Mouse (Mus musculus): Measurements from ENCODE around the gene Crtc2. TPM values are rescaled to one million over a fixed set of nuclear protein-coding genes. Genes with fewer than 3 reads are reported as not detected.
"Not testable (repeated sequence)": the region's sequence is repeated elsewhere in the genome, so short reads cannot be mapped to it uniquely, and the experiment has no call there.

Crtc2 gene
- polyA plus RNA-seq, 1 experiment from 2014 or later: 21.1 TPM

- H3K4me1 ChIP-seq: no peaks in the 10 kb centered on the region
- no peak for ATAC-seq (replicated peaks)
- no peak overlapping the region for H3K4me3 ChIP-seq
- H3K27me3 ChIP-seq: no peaks in the 10 kb centered on the region
- H3K9ac ChIP-seq (replicated peaks): no peak overlapping the region
- 47% methylated on average over 16 of the region's 16 CpGs for WGBS
- H3K9me3 ChIP-seq: no peaks in the 10 kb centered on the region
- no peak overlapping the region for H3K27ac ChIP-seq (replicated peaks)
- peaks cover 27% of the 10 kb centered on the region for H3K36me3 ChIP-seq
- H3K4me2 ChIP-seq (replicated peaks): no peak overlapping the region
Observed at GRCm38 (mm10) chr3:90276858-90277257, 22.9 kb downstream of the Crtc2 start.

- Histone ChIP-seq H3K4me3 (no peak overlapping the region), H3K27ac (replicated peaks) (no peak overlapping the region), H3K4me2 (replicated peaks) (no peak overlapping the region), H3K36me3 (peaks cover 27% of the 10 kb centered on the region), H3K9ac (replicated peaks) (no peak overlapping the region), H3K9me3 (no peaks in the 10 kb centered on the region), H3K27me3 (no peaks in the 10 kb centered on the region), H3K4me1 (no peaks in the 10 kb centered on the region)
- WGBS: 89% methylated on average over 9 of the region's 9 CpGs
- ATAC-seq (replicated peaks): no peak
Observed at GRCm38 (mm10) chr3:90277793-90278192, 23.8 kb downstream of the Crtc2 start.

- no peak for ATAC-seq (replicated peaks)
- H3K4me3 ChIP-seq: no peak overlapping the region
- WGBS: 94% methylated on average over 10 of the region's 10 CpGs
- H3K4me1 ChIP-seq: no peaks in the 10 kb centered on the region
- H3K4me2 ChIP-seq (replicated peaks): no peak overlapping the region
- no peaks in the 10 kb centered on the region for H3K27me3 ChIP-seq
- no peak overlapping the region for H3K27ac ChIP-seq (replicated peaks)
- H3K36me3 ChIP-seq: peaks cover 27% of the 10 kb centered on the region
- H3K9ac ChIP-seq (replicated peaks): no peak overlapping the region
- H3K9me3 ChIP-seq: no peaks in the 10 kb centered on the region
Observed at GRCm38 (mm10) chr3:90278211-90278610, 24.2 kb downstream of the Crtc2 start.

- Histone ChIP-seq H3K27ac (replicated peaks) (no peak overlapping the region), H3K4me1 (no peaks in the 10 kb centered on the region), H3K36me3 (peaks cover 27% of the 10 kb centered on the region), H3K27me3 (no peaks in the 10 kb centered on the region), H3K4me3 (no peak overlapping the region), H3K9ac (replicated peaks) (no peak overlapping the region), H3K9me3 (no peaks in the 10 kb centered on the region), H3K4me2 (replicated peaks) (no peak overlapping the region)
- 94% methylated on average over 9 of the region's 9 CpGs for WGBS
- ATAC-seq (replicated peaks): no peak
Observed at GRCm38 (mm10) chr3:90279216-90279615, 25.3 kb downstream of the Crtc2 start.

- WGBS: 93% methylated on average over 7 of the region's 7 CpGs
- Histone ChIP-seq H3K4me1 (no peaks in the 10 kb centered on the region), H3K4me2 (replicated peaks) (no peak overlapping the region), H3K9ac (replicated peaks) (no peak overlapping the region), H3K36me3 (peaks cover 27% of the 10 kb centered on the region), H3K27me3 (no peaks in the 10 kb centered on the region), H3K4me3 (no peak overlapping the region), H3K27ac (replicated peaks) (no peak overlapping the region), H3K9me3 (no peaks in the 10 kb centered on the region)
- ATAC-seq (replicated peaks): no peak
Observed at GRCm38 (mm10) chr3:90279743-90280142, 25.8 kb downstream of the Crtc2 start.

- peaks cover 27% of the 10 kb centered on the region for H3K36me3 ChIP-seq
- no peak overlapping the region for H3K4me2 ChIP-seq (replicated peaks)
- ATAC-seq (replicated peaks): no peak
- no peaks in the 10 kb centered on the region for H3K4me1 ChIP-seq
- no peak overlapping the region for H3K27ac ChIP-seq (replicated peaks)
- no peak overlapping the region for H3K9ac ChIP-seq (replicated peaks)
- H3K4me3 ChIP-seq: no peak overlapping the region
- no peaks in the 10 kb centered on the region for H3K27me3 ChIP-seq
- WGBS: 88% methylated on average over 9 of the region's 9 CpGs
- H3K9me3 ChIP-seq: no peaks in the 10 kb centered on the region
Observed at GRCm38 (mm10) chr3:90280708-90281107, 26.7 kb downstream of the Crtc2 start.

- Histone ChIP-seq H3K9ac (replicated peaks) (no peak overlapping the region), H3K27ac (replicated peaks) (no peak overlapping the region), H3K9me3 (no peaks in the 10 kb centered on the region), H3K4me2 (replicated peaks) (no peak overlapping the region), H3K4me1 (no peaks in the 10 kb centered on the region), H3K36me3 (peaks cover 13% of the 10 kb centered on the region), H3K27me3 (no peaks in the 10 kb centered on the region), H3K4me3 (no peak overlapping the region)
- no peak for ATAC-seq (replicated peaks)
- WGBS: 96% methylated on average over 2 of the region's 2 CpGs
Observed at GRCm38 (mm10) chr3:90284150-90284549, 30.2 kb downstream of the Crtc2 start.

- H3K4me2 ChIP-seq (replicated peaks); H3K27ac ChIP-seq (replicated peaks); H3K9me3 ChIP-seq; H3K36me3 ChIP-seq; H3K27me3 ChIP-seq; ATAC-seq (replicated peaks); H3K9ac ChIP-seq (replicated peaks); H3K4me3 ChIP-seq: not testable (repeated sequence)
- H3K4me1 ChIP-seq: peaks cover 11% of the 10 kb centered on the region
- WGBS: 77% methylated on average over 3 of the region's 3 CpGs
Observed at GRCm38 (mm10) chr3:90289403-90289802, 35.4 kb downstream of the Crtc2 start.

- Histone ChIP-seq H3K36me3 (no peaks in the 10 kb centered on the region), H3K9ac (replicated peaks) (no peak overlapping the region), H3K27me3 (no peaks in the 10 kb centered on the region), H3K9me3 (no peaks in the 10 kb centered on the region), H3K4me3 (no peak overlapping the region), H3K27ac (replicated peaks) (no peak overlapping the region), H3K4me1 (peaks cover 23% of the 10 kb centered on the region), H3K4me2 (replicated peaks) (no peak overlapping the region)
- WGBS: 84% methylated on average over 1 of the region's 1 CpGs
- no peak for ATAC-seq (replicated peaks)
Observed at GRCm38 (mm10) chr3:90290602-90291001, 36.6 kb downstream of the Crtc2 start.

GRCm38 (mm10) chr3:90291982-90292344, 38.0 kb downstream of the Crtc2 start:
- H3K9me3 ChIP-seq: no peaks in the 10 kb centered on the region
- no peak for ATAC-seq (replicated peaks)
- H3K4me3 ChIP-seq: peak overlapping the region; percentile 84
- 37% methylated on average over 2 of the region's 2 CpGs for WGBS
- no peaks in the 10 kb centered on the region for H3K36me3 ChIP-seq
- H3K9ac ChIP-seq (replicated peaks): peak overlapping the region; percentile 80
- H3K4me1 ChIP-seq: peaks cover 35% of the 10 kb centered on the region
- no peaks in the 10 kb centered on the region for H3K27me3 ChIP-seq
- H3K4me2 ChIP-seq (replicated peaks): peak overlapping the region; percentile 69
- peak overlapping the region; percentile 97 for H3K27ac ChIP-seq (replicated peaks)

- H3K9ac ChIP-seq (replicated peaks): peak within 1 kb of the TSS; percentile 89
- H3K4me1 ChIP-seq: peaks cover 37% of the 10 kb centered on the region
- H3K27ac ChIP-seq (replicated peaks): peak within 1 kb of the TSS; percentile 97
- peak within 1 kb of the TSS; percentile 84 for H3K4me3 ChIP-seq
- no peaks in the 10 kb centered on the region for H3K27me3 ChIP-seq
- H3K36me3 ChIP-seq: no peaks in the 10 kb centered on the region
- no peaks in the 10 kb centered on the region for H3K9me3 ChIP-seq
- under 1% methylated on average over 46 of the region's 47 CpGs for WGBS
- peak within 1 kb of the TSS; percentile 71 for H3K4me2 ChIP-seq (replicated peaks)
- peak; percentile 99 for ATAC-seq (replicated peaks)
Observed at GRCm38 (mm10) chr3:90292345-90293275, 38.6 kb downstream of the Crtc2 start, which contains the start of gene Gatad2b. Gene Gatad2b (plus strand): TSS chr3:90293178.

GRCm38 (mm10) chr3:90293352-90294063, 39.5 kb downstream of the Crtc2 start:
- H3K9me3 ChIP-seq: no peaks in the 10 kb centered on the region
- WGBS: 2% methylated on average over 37 of the region's 68 CpGs
- peak overlapping the region; percentile 97 for H3K27ac ChIP-seq (replicated peaks)
- H3K36me3 ChIP-seq: no peaks in the 10 kb centered on the region
- H3K9ac ChIP-seq (replicated peaks): peak overlapping the region; percentile 89
- no peaks in the 10 kb centered on the region for H3K27me3 ChIP-seq
- ATAC-seq (replicated peaks): peak; percentile 36
- peaks cover 37% of the 10 kb centered on the region for H3K4me1 ChIP-seq
- H3K4me2 ChIP-seq (replicated peaks): peak overlapping the region; percentile 71
- peak overlapping the region; percentile 84 for H3K4me3 ChIP-seq

Data from forebrain, embryonic 15.5 days (tissue).